Mouse (Mus musculus): ENCODE results near the gene Cd300lf. TPM values are rescaled to one million over a fixed set of nuclear protein-coding genes. Genes with fewer than 3 reads are reported as not detected.

Cd300lf gene
- polyA plus RNA-seq (2017; shearing (Covaris generic)): not detected

GRCm38 (mm10) chr11:115133800-115134199 is at the start of gene Cd300lf:
Cd300lf (minus strand) TSS chr11:115133992.

GRCm38 (mm10) chr11:115162832-115163480 is 29.2 kb upstream of the Cd300lf start, which contains the start of gene Slc9a3r1:
Slc9a3r1 (plus strand) TSS chr11:115163341.

GRCm38 (mm10) chr11:115091362-115091901 is 42.4 kb downstream of the Cd300lf start, which contains the start of gene Rab37:
Rab37 (plus strand) TSS chr11:115091431.

Other genes with a start within 250 kb of the Cd300lf start
- gene Cd300a, start 244.0 kb downstream of the Cd300lf start, polyA plus RNA-seq (2017; shearing (Covaris generic)): not detected
- gene Cd300lb, start 199.6 kb downstream of the Cd300lf start, polyA plus RNA-seq (2017; shearing (Covaris generic)): not detected
- not detected for gene Cd300c, start 164.8 kb downstream of the Cd300lf start, polyA plus RNA-seq (2017; shearing (Covaris generic))
- not detected for gene Cd300ld, start 144.1 kb downstream of the Cd300lf start, polyA plus RNA-seq (2017; shearing (Covaris generic))
- not detected for gene Cd300c2, start 132.1 kb downstream of the Cd300lf start, polyA plus RNA-seq (2017; shearing (Covaris generic))
- gene Cd300ld2, start 117.8 kb downstream of the Cd300lf start, polyA plus RNA-seq (2017; shearing (Covaris generic)): not detected
- not detected for gene Cd300ld4, start 107.0 kb downstream of the Cd300lf start, polyA plus RNA-seq (2017; shearing (Covaris generic))
- not detected for gene Cd300ld5, start 96.2 kb downstream of the Cd300lf start, polyA plus RNA-seq (2017; shearing (Covaris generic))
- not detected for gene Cd300ld3, start 85.6 kb downstream of the Cd300lf start, polyA plus RNA-seq (2017; shearing (Covaris generic))
- not detected for gene Cd300e, start 71.8 kb downstream of the Cd300lf start, polyA plus RNA-seq (2017; shearing (Covaris generic))
- gene Rab37, start 42.6 kb downstream of the Cd300lf start, polyA plus RNA-seq (2017; shearing (Covaris generic)): 64.9 TPM
- 214 TPM for gene Slc9a3r1, start 29.3 kb upstream of the Cd300lf start, polyA plus RNA-seq (2017; shearing (Covaris generic))
- gene Tmem104, start 53.5 kb upstream of the Cd300lf start, polyA plus RNA-seq (2017; shearing (Covaris generic)): 16.7 TPM
- 9.5 TPM for gene Nat9, start 53.9 kb upstream of the Cd300lf start, polyA plus RNA-seq (2017; shearing (Covaris generic))
- not detected for gene Grin2c, start 133.3 kb upstream of the Cd300lf start, polyA plus RNA-seq (2017; shearing (Covaris generic))
- 17.1 TPM for gene Fdxr, start 143.1 kb upstream of the Cd300lf start, polyA plus RNA-seq (2017; shearing (Covaris generic))
- gene Fads6, start 163.7 kb upstream of the Cd300lf start, polyA plus RNA-seq (2017; shearing (Covaris generic)): 0.17 TPM
- not detected for gene Otop2, start 173.2 kb upstream of the Cd300lf start, polyA plus RNA-seq (2017; shearing (Covaris generic))
- gene Ush1g, start 188.0 kb upstream of the Cd300lf start, polyA plus RNA-seq (2017; shearing (Covaris generic)): not detected
- gene Otop3, start 200.7 kb upstream of the Cd300lf start, polyA plus RNA-seq (2017; shearing (Covaris generic)): 0.32 TPM
- gene Hid1, start 233.8 kb upstream of the Cd300lf start, polyA plus RNA-seq (2017; shearing (Covaris generic)): 47.3 TPM
- 0.34 TPM for gene Cdr2l, start 247.9 kb upstream of the Cd300lf start, polyA plus RNA-seq (2017; shearing (Covaris generic))

All from effector memory CD4-positive, alpha-beta T cell, adult 7 months (primary cell).